Mouse (Mus musculus) stomach, embryonic 15.5 days (tissue): ENCODE data around the gene Spryd3. TPM values are rescaled to one million over a fixed set of nuclear protein-coding genes. Genes with fewer than 3 reads are reported as not detected.
"Not testable (repeated sequence)": the region's sequence is repeated elsewhere in the genome, so short reads cannot be mapped to it uniquely, and the experiment has no call there.

Source experiments
- ATAC-seq: fragments of 200-750 bp; cut with Nextera tagmentation; 2 replicates; pipeline ENCODE4 v1.8.0; 2017; ENCODE audit warnings: low read depth, moderate number of reproducible peaks, moderate TSS enrichment; ENCODE audit not compliant: insufficient read depth, low FRiP score
- H3K27ac ChIP-seq: fragments of 300-500 bp; sonication (generic); 2 replicates; pipeline ENCODE4 v1.5.1; 2015; ENCODE audit warnings: mild to moderate bottlenecking, inconsistent platforms
- H3K27me3 ChIP-seq: fragments of 300-500 bp; sonication (generic); replicated peaks from 2 replicates; pipeline ENCODE4 v1.6.1; 2015; ENCODE audit warnings: inconsistent platforms
- H3K36me3 ChIP-seq: fragments of 300-500 bp; sonication (generic); 2 replicates; pipeline ENCODE4 v1.6.1; 2015; ENCODE audit warnings: inconsistent platforms
- H3K4me1 ChIP-seq: fragments of 300-500 bp; sonication (generic); 2 replicates; pipeline ENCODE4 v1.6.1; 2015; ENCODE audit warnings: inconsistent platforms
- H3K4me2 ChIP-seq: fragments of 300-500 bp; sonication (generic); 2 replicates; pipeline ENCODE4 v1.6.1; 2015; ENCODE audit warnings: mild to moderate bottlenecking, inconsistent platforms
- H3K4me3 ChIP-seq: fragments of 300-500 bp; sonication (generic); replicated peaks from 2 replicates; pipeline ENCODE4 v1.5.1; 2015; ENCODE audit warnings: inconsistent platforms
- H3K9ac ChIP-seq: fragments of 300-500 bp; sonication (generic); 2 replicates; pipeline ENCODE4 v1.6.1; 2015; ENCODE audit warnings: inconsistent platforms
- H3K9me3 ChIP-seq: fragments of 300-500 bp; sonication (generic); 2 replicates; pipeline ENCODE4 v1.6.1; 2016; ENCODE audit warnings: inconsistent platforms
- WGBS: fragments of 180-500 bp; shearing (Covaris S2); methylation state at CpG from one replicate; pipeline ENCODE4 v1.1.7; 2015; 5-methylcytosine and 5-hydroxymethylcytosine counted together
- polyA plus RNA-seq: library from polyadenylated mRNA; unstranded; fragments of >200 nt; fragmentation: Nextera tagmentation; extraction: Ambion mirVana; gene quantifications from 2 replicates; pipeline ENCODE4 v1.2.1, GENCODE M21; 2015

The Spryd3 gene
- polyA plus RNA-seq, 1 experiment from 2014 or later = 25.0 TPM

- no peak for ATAC-seq
- Histone ChIP-seq H3K36me3 (peaks cover 80% of the 10 kb centered on the region), H3K4me2 (no peak overlapping the region), H3K9ac (no peak overlapping the region), H3K4me1 (0 out of 2 replicates have a peak, but pooled peaks cover 1% of the 10 kb centered on the region), H3K27ac (no peak overlapping the region), H3K4me3 (no peak overlapping the region), H3K9me3 (no peaks in the 10 kb centered on the region), H3K27me3 (no peaks in the 10 kb centered on the region)
- WGBS = 87% methylated on average over 4 of the region's 4 CpGs
Measured at GRCm38 (mm10) chr15:102092222-102092621, 43.8 kb downstream of the Spryd3 start.

GRCm38 (mm10) chr15:102091688-102092087, 44.3 kb downstream of the Spryd3 start:
- H3K9me3 ChIP-seq = no peaks in the 10 kb centered on the region
- H3K4me1 ChIP-seq = no peaks in the 10 kb centered on the region
- H3K27ac ChIP-seq = no peak overlapping the region
- H3K4me3 ChIP-seq = no peak overlapping the region
- H3K9ac ChIP-seq = no peak overlapping the region
- 74% methylated on average over 1 of the region's 1 CpGs for WGBS
- H3K36me3 ChIP-seq = peaks cover 81% of the 10 kb centered on the region
- ATAC-seq = no peak
- no peak overlapping the region for H3K4me2 ChIP-seq
- no peaks in the 10 kb centered on the region for H3K27me3 ChIP-seq

GRCm38 (mm10) chr15:102091063-102091679, 44.9 kb downstream of the Spryd3 start:
- H3K27me3 ChIP-seq = no peaks in the 10 kb centered on the region
- no peak for ATAC-seq
- no peaks in the 10 kb centered on the region for H3K9me3 ChIP-seq
- no peak overlapping the region for H3K4me3 ChIP-seq
- H3K27ac ChIP-seq = no peak overlapping the region
- H3K4me2 ChIP-seq = no peak overlapping the region
- no peak overlapping the region for H3K9ac ChIP-seq
- H3K4me1 ChIP-seq = no peaks in the 10 kb centered on the region
- WGBS = 74% methylated on average over 12 of the region's 12 CpGs
- peaks cover 84% of the 10 kb centered on the region for H3K36me3 ChIP-seq

GRCm38 (mm10) chr15:102089914-102090585, 46.0 kb downstream of the Spryd3 start:
- WGBS = 76% methylated on average over 12 of the region's 12 CpGs
- H3K36me3 ChIP-seq = peaks cover 81% of the 10 kb centered on the region

GRCm38 (mm10) chr15:102083028-102083427, 53.0 kb downstream of the Spryd3 start:
- Histone ChIP-seq H3K27ac (no peak overlapping the region), H3K9ac (no peak overlapping the region), H3K4me3 (no peak overlapping the region), H3K27me3 (no peaks in the 10 kb centered on the region), H3K4me2 (no peak overlapping the region), H3K36me3 (peaks cover 41% of the 10 kb centered on the region), H3K9me3 (no peaks in the 10 kb centered on the region), H3K4me1 (no peaks in the 10 kb centered on the region)
- no peak for ATAC-seq
- 71% methylated on average over 4 of the region's 4 CpGs for WGBS

More at GRCm38 (mm10) chr15:102089914-102090585, 46.0 kb downstream of the Spryd3 start:
- ATAC-seq = no peak
- no peaks in the 10 kb centered on the region for H3K9me3 ChIP-seq
- H3K27ac ChIP-seq = no peak overlapping the region
- no peak overlapping the region for H3K4me3 ChIP-seq
- no peak overlapping the region for H3K9ac ChIP-seq
- H3K27me3 ChIP-seq = no peaks in the 10 kb centered on the region
- no peaks in the 10 kb centered on the region for H3K4me1 ChIP-seq
- no peak overlapping the region for H3K4me2 ChIP-seq

GRCm38 (mm10) chr15:102082148-102082547, 53.9 kb downstream of the Spryd3 start:
- ATAC-seq = no peak
- H3K9me3 ChIP-seq = no peaks in the 10 kb centered on the region
- WGBS = 92% methylated on average over 4 of the region's 4 CpGs
- no peak overlapping the region for H3K4me3 ChIP-seq
- peaks cover 34% of the 10 kb centered on the region for H3K36me3 ChIP-seq
- no peak overlapping the region for H3K4me2 ChIP-seq
- no peak overlapping the region for H3K9ac ChIP-seq
- H3K4me1 ChIP-seq = no peaks in the 10 kb centered on the region
- H3K27me3 ChIP-seq = no peaks in the 10 kb centered on the region
- H3K27ac ChIP-seq = no peak overlapping the region

- 64% methylated on average over 2 of the region's 2 CpGs for WGBS
- ATAC-seq = no peak
- Histone ChIP-seq H3K27ac (no peak overlapping the region), H3K9me3 (no peaks in the 10 kb centered on the region), H3K4me3 (no peak overlapping the region), H3K27me3 (no peaks in the 10 kb centered on the region), H3K36me3 (peaks cover 22% of the 10 kb centered on the region), H3K4me1 (0 out of 2 replicates have a peak, but pooled peaks cover under 1% of the 10 kb centered on the region), H3K4me2 (no peak overlapping the region), H3K9ac (no peak overlapping the region)
Measured at GRCm38 (mm10) chr15:102080429-102080828, 55.6 kb downstream of the Spryd3 start.

GRCm38 (mm10) chr15:102079924-102080323, 56.1 kb downstream of the Spryd3 start:
- not testable (repeated sequence) for H3K27me3 ChIP-seq, H3K4me1 ChIP-seq, H3K4me2 ChIP-seq, H3K4me3 ChIP-seq, H3K9ac ChIP-seq, ATAC-seq, H3K9me3 ChIP-seq, H3K27ac ChIP-seq
- H3K36me3 ChIP-seq = peaks cover 19% of the 10 kb centered on the region
- 76% methylated on average over 8 of the region's 8 CpGs for WGBS

- 69% methylated on average over 4 of the region's 4 CpGs for WGBS
- no peaks in the 10 kb centered on the region for H3K27me3 ChIP-seq
Measured at GRCm38 (mm10) chr15:102079221-102079620, 56.8 kb downstream of the Spryd3 start.

GRCm38 (mm10) chr15:102077111-102077677, 58.8 kb downstream of the Spryd3 start:
- Histone ChIP-seq H3K27ac (no peak overlapping the region), H3K27me3 (no peaks in the 10 kb centered on the region), H3K9me3 (no peaks in the 10 kb centered on the region), H3K9ac (no peak overlapping the region), H3K4me1 (0 out of 2 replicates have a peak, but pooled peaks cover 6% of the 10 kb centered on the region), H3K36me3 (peaks cover 4% of the 10 kb centered on the region; the same call in 1 of the 2 replicates), H3K4me2 (no peak overlapping the region), H3K4me3 (no peak overlapping the region)
- WGBS = 81% methylated on average over 2 of the region's 2 CpGs
- no peak for ATAC-seq

More at GRCm38 (mm10) chr15:102079221-102079620, 56.8 kb downstream of the Spryd3 start:
- Histone ChIP-seq H3K4me3 (no peak overlapping the region), H3K36me3 (peaks cover 14% of the 10 kb centered on the region; the same call in 1 of the 2 replicates), H3K27ac (no peak overlapping the region), H3K9me3 (no peaks in the 10 kb centered on the region), H3K4me2 (no peak overlapping the region), H3K4me1 (0 out of 2 replicates have a peak, but pooled peaks cover 6% of the 10 kb centered on the region), H3K9ac (no peak overlapping the region)
- no peak for ATAC-seq

- Histone ChIP-seq H3K36me3 (no peaks in the 10 kb centered on the region), H3K9me3 (no peaks in the 10 kb centered on the region), H3K27ac (peak overlapping the region; percentile 97; the same call in 1 of the 2 replicates), H3K9ac (peak overlapping the region; percentile 99), H3K4me3 (peak overlapping the region; percentile 100), H3K4me1 (0 out of 2 replicates have a peak, but pooled peaks cover 6% of the 10 kb centered on the region), H3K27me3 (no peaks in the 10 kb centered on the region), H3K4me2 (peak overlapping the region; percentile 75)
- no peak for ATAC-seq
- WGBS = 7% methylated on average over 11 of the region's 11 CpGs
Measured at GRCm38 (mm10) chr15:102074876-102075585, 61.0 kb downstream of the Spryd3 start.
